Mouse (Mus musculus): ENCODE results near the gene Gja6. TPM values are rescaled to one million over a fixed set of nuclear protein-coding genes. Genes with fewer than 3 reads are reported as not detected.

The Gja6 gene
- 0.30 TPM for polyA plus RNA-seq (2015; fragmentation: Illumina TruSeq; extraction: RNeasy Lipid Tissue Mini Kit (QIAGEN cat#74804); ENCODE audit: low read depth, low replicate concordance)

GRCm38 (mm10) chrX:160906952-160907351, at the start of gene Gja6:
Gene Gja6 (minus strand): TSS chrX:160907052.

Other genes with a start within 250 kb of the Gja6 start
- 0.52 TPM for gene Ppef1, start 171.3 kb downstream of the Gja6 start, polyA plus RNA-seq (2015; fragmentation: Illumina TruSeq; extraction: RNeasy Lipid Tissue Mini Kit (QIAGEN cat#74804); ENCODE audit: low read depth, low replicate concordance)
- 0.25 TPM for gene Rs1, start 139.0 kb downstream of the Gja6 start, polyA plus RNA-seq (2015; fragmentation: Illumina TruSeq; extraction: RNeasy Lipid Tissue Mini Kit (QIAGEN cat#74804); ENCODE audit: low read depth, low replicate concordance)
- gene Cdkl5, start 87.7 kb upstream of the Gja6 start, polyA plus RNA-seq (2015; fragmentation: Illumina TruSeq; extraction: RNeasy Lipid Tissue Mini Kit (QIAGEN cat#74804); ENCODE audit: low read depth, low replicate concordance) = 57.4 TPM
- 1.8 TPM for gene Scml2, start 210.1 kb upstream of the Gja6 start, polyA plus RNA-seq (2015; fragmentation: Illumina TruSeq; extraction: RNeasy Lipid Tissue Mini Kit (QIAGEN cat#74804); ENCODE audit: low read depth, low replicate concordance)